Mouse (Mus musculus) testis, adult 2 months (tissue): ENCODE data around the gene Pik3r2.

ENCODE experiments used
- CTCF ChIP-seq: fragments of 200-500 bp; IDR thresholded peaks from 2 replicates; pipeline ENCODE4 v1.5.1; 2012; ENCODE audit warnings: low read depth, mild to moderate bottlenecking, inconsistent platforms, low read length, moderate library complexity; ENCODE audit not compliant: control insufficient read depth, insufficient read depth, insufficient replicate concordance
- POLR2A ChIP-seq: fragments of 200-500 bp; IDR thresholded peaks from 2 replicates; pipeline ENCODE4 v1.6.1; 2012; ENCODE audit warnings: low read depth, mild to moderate bottlenecking, inconsistent platforms, low read length, moderate library complexity; ENCODE audit not compliant: control insufficient read depth

GRCm38 (mm10) chr8:70724216-70724615 is 52.3 kb downstream of the Pik3r2 start:
- TF ChIP-seq CTCF (no peak), POLR2A (no peak)
